Mouse (Mus musculus): ENCODE data around the gene Gm4871. TPM values are rescaled to one million over a fixed set of nuclear protein-coding genes. Genes with fewer than 3 reads are reported as not detected.

Gene Gm4871
- polyA plus RNA-seq, 1 experiment from 2014 or later, result not detected

GRCm38 (mm10) chr5:144989061-144989405 is 43.5 kb downstream of the Gm4871 start:
- ATAC-seq (ENCODE audit: low FRiP score), result no peak
- no peak overlapping the region for H3K4me2 ChIP-seq
- 80% methylated on average over 4 of the region's 4 CpGs for WGBS
- H3K9ac ChIP-seq, result no peak overlapping the region
- no peaks in the 10 kb centered on the region for H3K27me3 ChIP-seq
- no peak overlapping the region for H3K4me3 ChIP-seq (replicated peaks)
- H3K4me1 ChIP-seq, result no peaks in the 10 kb centered on the region
- H3K9me3 ChIP-seq, result peaks cover 9% of the 10 kb centered on the region
- H3K36me3 ChIP-seq (replicated peaks), result no peaks in the 10 kb centered on the region
- no peak overlapping the region for H3K27ac ChIP-seq

GRCm38 (mm10) chr5:144988340-144989060 is 44.1 kb downstream of the Gm4871 start:
- Histone ChIP-seq H3K4me1 (no peaks in the 10 kb centered on the region), H3K9me3 (peaks cover 9% of the 10 kb centered on the region), H3K27me3 (no peaks in the 10 kb centered on the region), H3K4me3 (replicated peaks) (no peak overlapping the region), H3K27ac (no peak overlapping the region), H3K36me3 (replicated peaks) (no peaks in the 10 kb centered on the region), H3K9ac (no peak overlapping the region), H3K4me2 (no peak overlapping the region)
- WGBS, result 52% methylated on average over 9 of the region's 9 CpGs
- no peak for ATAC-seq (ENCODE audit: low FRiP score)

GRCm38 (mm10) chr5:144987561-144987960 is 45.0 kb downstream of the Gm4871 start:
- Histone ChIP-seq H3K36me3 (replicated peaks) (no peaks in the 10 kb centered on the region), H3K4me1 (no peaks in the 10 kb centered on the region), H3K4me3 (replicated peaks) (no peak overlapping the region), H3K4me2 (no peak overlapping the region), H3K27me3 (no peaks in the 10 kb centered on the region), H3K9me3 (peaks cover 13% of the 10 kb centered on the region), H3K9ac (no peak overlapping the region), H3K27ac (no peak overlapping the region)
- ATAC-seq (ENCODE audit: low FRiP score), result no peak
- 94% methylated on average over 13 of the region's 13 CpGs for WGBS

GRCm38 (mm10) chr5:144984839-144985238 is 47.7 kb downstream of the Gm4871 start:
- no peak overlapping the region for H3K27ac ChIP-seq
- H3K4me1 ChIP-seq, result no peaks in the 10 kb centered on the region
- no peaks in the 10 kb centered on the region for H3K27me3 ChIP-seq
- H3K4me2 ChIP-seq, result no peak overlapping the region
- peaks cover 13% of the 10 kb centered on the region for H3K9me3 ChIP-seq
- no peak overlapping the region for H3K4me3 ChIP-seq (replicated peaks)
- H3K36me3 ChIP-seq (replicated peaks), result no peaks in the 10 kb centered on the region
- no peak overlapping the region for H3K9ac ChIP-seq
- 89% methylated on average over 5 of the region's 5 CpGs for WGBS
- no peak for ATAC-seq (ENCODE audit: low FRiP score)

- ATAC-seq (ENCODE audit: low FRiP score), result no peak
- Histone ChIP-seq H3K27ac (no peak overlapping the region), H3K27me3 (no peaks in the 10 kb centered on the region), H3K4me3 (replicated peaks) (no peak overlapping the region), H3K4me1 (no peaks in the 10 kb centered on the region), H3K9me3 (peaks cover 13% of the 10 kb centered on the region), H3K36me3 (replicated peaks) (no peaks in the 10 kb centered on the region), H3K9ac (no peak overlapping the region), H3K4me2 (no peak overlapping the region)
- WGBS, result 96% methylated on average over 3 of the region's 3 CpGs
Measured at GRCm38 (mm10) chr5:144983227-144983626, 49.3 kb downstream of the Gm4871 start.

Other genes starting within 250 kb of the Gm4871 start
- 22.7 and 24.7 TPM in 2 replicates for gene Smurf1, start 66.9 kb downstream of the Gm4871 start, polyA plus RNA-seq (2016; fragmentation: Nextera tagmentation; extraction: Ambion mirVana)
- gene 1700018F24Rik, start 10.2 kb upstream of the Gm4871 start, polyA plus RNA-seq (2016; fragmentation: Nextera tagmentation; extraction: Ambion mirVana), result not detected in 2 replicates
- gene Arpc1a, start 51.1 kb upstream of the Gm4871 start, polyA plus RNA-seq (2016; fragmentation: Nextera tagmentation; extraction: Ambion mirVana), result 168 and 174 TPM in 2 replicates
- gene Kpna7, start 51.3 kb upstream of the Gm4871 start, polyA plus RNA-seq (2016; fragmentation: Nextera tagmentation; extraction: Ambion mirVana), result not detected in 2 replicates
- 52.2 and 65.6 TPM in 2 replicates for gene Arpc1b, start 81.5 kb upstream of the Gm4871 start, polyA plus RNA-seq (2016; fragmentation: Nextera tagmentation; extraction: Ambion mirVana)
- gene Pdap1, start 107.5 kb upstream of the Gm4871 start, polyA plus RNA-seq (2016; fragmentation: Nextera tagmentation; extraction: Ambion mirVana), result 154 and 155 TPM in 2 replicates
- gene Bud31, start 107.6 kb upstream of the Gm4871 start, polyA plus RNA-seq (2016; fragmentation: Nextera tagmentation; extraction: Ambion mirVana), result 225 and 235 TPM in 2 replicates
- gene Ptcd1, start 134.4 kb upstream of the Gm4871 start, polyA plus RNA-seq (2016; fragmentation: Nextera tagmentation; extraction: Ambion mirVana), result 19.5 and 20.3 TPM in 2 replicates
- gene Cpsf4, start 134.5 kb upstream of the Gm4871 start, polyA plus RNA-seq (2016; fragmentation: Nextera tagmentation; extraction: Ambion mirVana), result 65.7 and 69.5 TPM in 2 replicates
- gene Atp5j2, start 159.3 kb upstream of the Gm4871 start, polyA plus RNA-seq (2016; fragmentation: Nextera tagmentation; extraction: Ambion mirVana), result 523 and 541 TPM in 2 replicates
- 8.0 and 9.0 TPM in 2 replicates for gene Zkscan14, start 169.1 kb upstream of the Gm4871 start, polyA plus RNA-seq (2016; fragmentation: Nextera tagmentation; extraction: Ambion mirVana)
- 19.6 and 21.4 TPM in 2 replicates for gene Zkscan5, start 171.8 kb upstream of the Gm4871 start, polyA plus RNA-seq (2016; fragmentation: Nextera tagmentation; extraction: Ambion mirVana)
- gene Zfp655, start 199.0 kb upstream of the Gm4871 start, polyA plus RNA-seq (2016; fragmentation: Nextera tagmentation; extraction: Ambion mirVana), result 37.4 and 38.0 TPM in 2 replicates
- 0.66 and 0.73 TPM in 2 replicates for gene Zscan25, start 247.7 kb upstream of the Gm4871 start, polyA plus RNA-seq (2016; fragmentation: Nextera tagmentation; extraction: Ambion mirVana)

Data from forebrain, embryonic 12.5 days (tissue).